Mouse (Mus musculus) hindbrain, embryonic 13.5 days (tissue): Measurements from ENCODE around the gene Fev. TPM values are rescaled to one million over a fixed set of nuclear protein-coding genes. Genes with fewer than 3 reads are reported as not detected.

Source experiments
- ATAC-seq: fragments of 200-750 bp; cut with Nextera tagmentation; 2 replicates; pipeline ENCODE4 v1.8.0; 2017; ENCODE audit warnings: moderate TSS enrichment; ENCODE audit not compliant: low FRiP score
- H3K27ac ChIP-seq: fragments of 300-500 bp; sonication (generic); 2 replicates; pipeline ENCODE4 v1.5.1; 2015; ENCODE audit warnings: inconsistent platforms, mild to moderate bottlenecking, moderate library complexity
- H3K27me3 ChIP-seq: fragments of 300-500 bp; sonication (generic); 2 replicates; pipeline ENCODE4 v1.6.1; 2015; ENCODE audit warnings: mild to moderate bottlenecking, inconsistent platforms
- H3K36me3 ChIP-seq: fragments of 300-500 bp; sonication (generic); 2 replicates; pipeline ENCODE4 v1.6.1; 2015; ENCODE audit warnings: mild to moderate bottlenecking, inconsistent platforms
- H3K4me1 ChIP-seq: fragments of 300-500 bp; sonication (generic); replicated peaks from 2 replicates; pipeline ENCODE4 v1.6.1; 2015; ENCODE audit warnings: inconsistent platforms
- H3K4me2 ChIP-seq: fragments of 300-500 bp; sonication (generic); 2 replicates; pipeline ENCODE4 v1.6.1; 2015; ENCODE audit warnings: inconsistent platforms, mild to moderate bottlenecking, moderate library complexity
- H3K4me3 ChIP-seq: fragments of 300-500 bp; sonication (generic); 2 replicates; pipeline ENCODE4 v1.5.1; 2015; ENCODE audit warnings: mild to moderate bottlenecking, inconsistent platforms
- H3K9ac ChIP-seq: fragments of 300-500 bp; sonication (generic); 2 replicates; pipeline ENCODE4 v1.6.1; 2015; ENCODE audit warnings: mild to moderate bottlenecking, inconsistent platforms
- H3K9me3 ChIP-seq: fragments of 300-500 bp; sonication (generic); 2 replicates; pipeline ENCODE4 v1.6.1; 2016; ENCODE audit warnings: inconsistent platforms
- WGBS: fragments of 180-500 bp; shearing (Covaris S2); methylation state at CpG from one replicate; pipeline ENCODE4 v1.1.7; 2015; 5-methylcytosine and 5-hydroxymethylcytosine counted together
- microRNA counts: library from miRNA; unstranded; fragments of <30 nt; microRNA quantifications from one replicate; lab custom pipeline; 2016
- microRNA-seq: library from miRNA; unstranded; fragments of <30 nt; microRNA quantifications from one replicate; pipeline ENCODE4, GENCODE M21; 2016
- polyA plus RNA-seq: library from polyadenylated mRNA; unstranded; fragments of >200 nt; fragmentation: Nextera tagmentation; extraction: Ambion mirVana; gene quantifications from 2 replicates; pipeline ENCODE4 v1.2.1, GENCODE M21; 2015

The Fev gene
- polyA plus RNA-seq, 1 experiment from 2014 or later, result 4.1 TPM

GRCm38 (mm10) chr1:74851001-74851775 is 34.0 kb downstream of the Fev start:
- no peak for ATAC-seq
- WGBS, result 7% methylated on average over 6 of the region's 6 CpGs
- H3K27me3 ChIP-seq, result 0 out of 2 replicates have a peak, but pooled peaks cover 24% of the 10 kb centered on the region
- no peak overlapping the region for H3K4me2 ChIP-seq
- H3K9me3 ChIP-seq, result no peaks in the 10 kb centered on the region
- peak overlapping the region; percentile 55 for H3K9ac ChIP-seq
- H3K36me3 ChIP-seq, result no peaks in the 10 kb centered on the region
- no peak overlapping the region for H3K4me3 ChIP-seq
- peak overlapping the region; percentile 60; the same call in 1 of the 2 replicates for H3K27ac ChIP-seq
- peaks cover 37% of the 10 kb centered on the region for H3K4me1 ChIP-seq

GRCm38 (mm10) chr1:74850251-74850650 is 35.0 kb downstream of the Fev start:
- Histone ChIP-seq H3K36me3 (no peaks in the 10 kb centered on the region), H3K4me3 (no peak overlapping the region), H3K9me3 (no peaks in the 10 kb centered on the region), H3K27ac (no peak overlapping the region), H3K9ac (no peak overlapping the region), H3K4me1 (peaks cover 28% of the 10 kb centered on the region), H3K27me3 (0 out of 2 replicates have a peak, but pooled peaks cover 24% of the 10 kb centered on the region), H3K4me2 (no peak overlapping the region)
- ATAC-seq, result no peak
- 33% methylated on average over 6 of the region's 6 CpGs for WGBS

- ATAC-seq, result no peak
- Histone ChIP-seq H3K4me1 (peaks cover 22% of the 10 kb centered on the region), H3K27me3 (0 out of 2 replicates have a peak, but pooled peaks cover 24% of the 10 kb centered on the region), H3K9me3 (no peaks in the 10 kb centered on the region), H3K36me3 (no peaks in the 10 kb centered on the region), H3K27ac (no peak overlapping the region), H3K4me2 (no peak overlapping the region), H3K9ac (no peak overlapping the region), H3K4me3 (no peak overlapping the region)
- 66% methylated on average over 5 of the region's 5 CpGs for WGBS
These were observed 36.3 kb downstream of the Fev start for GRCm38 (mm10) chr1:74848946-74849345.

GRCm38 (mm10) chr1:74846341-74846740 is 38.9 kb downstream of the Fev start:
- Histone ChIP-seq H3K36me3 (no peaks in the 10 kb centered on the region), H3K4me1 (peaks cover 7% of the 10 kb centered on the region), H3K4me3 (no peak overlapping the region), H3K27me3 (0 out of 2 replicates have a peak, but pooled peaks cover 14% of the 10 kb centered on the region), H3K4me2 (no peak overlapping the region), H3K27ac (no peak overlapping the region), H3K9me3 (no peaks in the 10 kb centered on the region), H3K9ac (no peak overlapping the region)
- no peak for ATAC-seq
- WGBS, result 55% methylated on average over 9 of the region's 9 CpGs

- Histone ChIP-seq H3K27ac (no peak overlapping the region), H3K9ac (no peak overlapping the region), H3K4me1 (no peaks in the 10 kb centered on the region), H3K27me3 (no peaks in the 10 kb centered on the region), H3K4me3 (no peak overlapping the region), H3K4me2 (no peak overlapping the region), H3K36me3 (no peaks in the 10 kb centered on the region), H3K9me3 (no peaks in the 10 kb centered on the region)
- no peak for ATAC-seq
- WGBS, result 80% methylated on average over 5 of the region's 5 CpGs
These were observed 42.1 kb downstream of the Fev start for GRCm38 (mm10) chr1:74843090-74843489.

- Histone ChIP-seq H3K4me2 (no peak overlapping the region), H3K9ac (no peak overlapping the region), H3K9me3 (no peaks in the 10 kb centered on the region), H3K36me3 (no peaks in the 10 kb centered on the region), H3K27me3 (no peaks in the 10 kb centered on the region), H3K4me3 (no peak overlapping the region), H3K4me1 (no peaks in the 10 kb centered on the region), H3K27ac (no peak overlapping the region)
- WGBS, result 76% methylated on average over 3 of the region's 3 CpGs
- no peak for ATAC-seq
These were observed 52.0 kb downstream of the Fev start for GRCm38 (mm10) chr1:74833255-74833654.

MicroRNAs within 50 kb of the gene (microRNA counts, 519-probe panel; counts per million panel counts)
- 2,803 counts per million, percentile 28 among the panel's probes with 10 or more counts for microRNA mmu-miR-375 (lab: Ali Mortazavi, UCI)

Small RNA genes lying within 50 kb of the gene (microRNA-seq; reads per million reads assigned to microRNA genes)
- 1,051 reads per million, percentile 78 among the genes with 10 or more reads in this experiment for gene Mir375

Other genes with a start within 250 kb of the Fev start
- 11.9 and 13.3 TPM in 2 replicates for gene Ttll4, start 223.7 kb downstream of the Fev start, polyA plus RNA-seq
- gene Cyp27a1, start 171.8 kb downstream of the Fev start, polyA plus RNA-seq, result 2.1 TPM in 2 replicates
- 0.16 and 0.21 TPM in 2 replicates for gene Prkag3, start 136.2 kb downstream of the Fev start, polyA plus RNA-seq
- gene Wnt6, start 113.5 kb downstream of the Fev start, polyA plus RNA-seq, result 3.6 and 4.5 TPM in 2 replicates
- gene Wnt10a, start 93.9 kb downstream of the Fev start, polyA plus RNA-seq, result 0.19 and 0.45 TPM in 2 replicates
- gene Cdk5r2, start 30.5 kb downstream of the Fev start, polyA plus RNA-seq, result 6.1 and 6.5 TPM in 2 replicates
- gene Cryba2, start 7.7 kb upstream of the Fev start, polyA plus RNA-seq, result 2.9 and 4.9 TPM in 2 replicates
- 0.56 and 1.2 TPM in 2 replicates for gene Cfap65, start 50.2 kb upstream of the Fev start, polyA plus RNA-seq
- 0.14 and 0.21 TPM in 2 replicates for gene Ihh, start 66.3 kb upstream of the Fev start, polyA plus RNA-seq
- 8.3 and 10.0 TPM in 2 replicates for gene Nhej1, start 239.8 kb upstream of the Fev start, polyA plus RNA-seq
- gene Slc23a3, start 248.5 kb upstream of the Fev start, polyA plus RNA-seq, result 0.09 TPM in 1 of 2 replicates, not detected in the other